Mouse (Mus musculus) heart, adult 9 months (tissue): ENCODE data around the gene Dad1.
A peak's percentile ranks its signal among the peaks of the same experiment; 100 is the strongest.

Experiments used
- DNase-seq, 2 experiments: peaks; one replicate each; pipeline ENCODE4 v3.0.0; 2022; ENCODE audit warnings: low spot score in 2 of 2

Gene Dad1

GRCm38 (mm10) chr14:54253741-54254291, at the start of gene Dad1, which contains the start of gene Abhd4:
Gene Dad1, minus strand, starts transcription at chr14:54254104.
Gene Abhd4, plus strand, starts transcription at chr14:54254188.
- peak; percentile 98 for DNase-seq

DNA sequence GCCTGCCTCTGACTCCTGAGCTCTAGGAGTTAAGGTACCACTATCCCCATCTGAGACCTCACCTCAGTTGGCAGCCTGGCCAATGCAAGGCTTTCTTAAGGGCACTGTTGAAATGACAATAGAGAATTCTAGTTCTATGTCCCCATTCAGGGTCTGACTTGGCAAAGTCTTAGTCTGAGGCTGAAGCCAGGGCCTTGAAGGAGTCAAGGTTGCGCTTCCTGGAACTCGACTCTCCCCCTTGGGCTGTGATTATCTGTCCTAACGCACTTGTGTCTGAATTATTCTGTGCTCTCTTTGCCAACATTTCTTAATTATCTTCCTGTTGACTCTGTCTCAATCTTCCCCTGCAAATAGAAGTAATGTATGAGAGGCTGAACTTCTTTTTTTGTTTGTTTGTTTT, 46.8 kb upstream of the Dad1 start:
- no peak for DNase-seq

DNA sequence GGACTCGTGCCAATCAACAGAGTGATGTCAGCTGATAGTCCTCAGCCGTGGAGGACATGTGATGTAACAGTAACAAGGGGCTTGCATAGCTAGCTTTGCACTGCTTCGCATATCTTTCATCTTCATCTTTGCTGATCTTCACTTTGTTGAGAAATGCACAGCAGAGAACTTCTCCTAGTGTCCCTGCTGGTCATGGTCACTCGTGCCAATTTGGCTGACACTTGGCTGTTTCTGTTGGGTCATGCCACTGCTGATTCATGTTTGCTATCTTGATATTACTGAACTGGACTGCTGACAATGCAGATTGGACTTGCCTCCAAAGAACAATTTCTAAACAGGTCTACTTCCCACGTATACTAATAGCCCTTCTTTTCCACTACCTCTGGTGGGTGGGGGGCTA, 46.2 kb upstream of the Dad1 start:
- no peak for DNase-seq

GRCm38 (mm10) chr14:54284839-54285238, 30.9 kb upstream of the Dad1 start, which contains the start of gene Olfr49:
Gene Olfr49, minus strand, starts transcription at chr14:54284939.
- DNase-seq: no peak

GRCm38 (mm10) chr14:54276446-54276845, 22.5 kb upstream of the Dad1 start:
- DNase-seq: no peak

DNA sequence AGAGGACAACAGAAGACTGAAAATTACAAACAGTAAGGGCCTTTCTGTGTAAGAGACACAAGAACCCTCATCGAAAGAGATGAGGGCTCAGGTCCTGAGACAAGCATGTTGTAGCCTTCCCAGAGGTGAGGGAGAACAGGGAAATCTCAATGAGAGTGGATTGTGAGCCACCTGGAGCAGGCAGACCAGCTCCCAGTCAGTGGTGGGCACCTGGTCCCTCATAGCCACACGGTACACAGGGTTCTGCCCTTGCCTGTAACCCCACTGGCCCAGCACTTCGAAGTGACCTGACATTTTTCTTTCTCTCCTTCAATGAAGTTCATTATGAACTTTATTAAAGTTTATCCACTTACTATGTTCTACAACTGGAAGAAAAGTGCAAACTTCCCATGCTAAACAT, 18.8 kb upstream of the Dad1 start:
- no peak for DNase-seq

DNA sequence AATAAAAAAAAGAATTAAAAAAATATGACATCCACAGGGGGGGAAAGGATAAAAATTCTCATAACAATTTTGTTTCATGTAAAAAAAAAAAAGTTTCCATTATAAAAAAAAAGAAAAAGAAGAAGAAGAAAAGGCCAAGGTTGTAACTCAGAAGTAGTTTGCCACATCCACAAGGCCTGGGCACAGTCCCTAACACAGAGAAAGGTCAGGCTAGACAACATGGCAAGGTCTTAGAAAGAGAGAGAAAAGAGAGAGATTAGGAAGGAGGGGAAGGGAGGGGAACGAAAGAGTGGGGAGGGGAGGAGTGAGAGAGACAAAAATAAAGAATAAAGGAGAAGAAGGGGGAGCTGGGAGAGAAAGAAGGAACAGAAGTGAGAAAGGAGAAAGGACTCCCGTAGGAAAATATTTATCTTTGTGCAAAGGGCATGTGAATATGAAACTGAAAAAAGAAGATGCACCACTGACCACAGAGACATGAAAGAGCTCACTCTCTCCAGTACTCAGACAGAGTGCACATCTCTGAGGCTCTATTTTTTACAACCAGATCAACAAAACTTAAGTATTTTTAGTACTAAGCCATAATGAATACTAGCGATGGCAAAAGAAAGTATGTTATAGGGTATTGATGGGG, 18.2 kb upstream of the Dad1 start:
- DNase-seq: no peak

- no peak for DNase-seq
Observed at GRCm38 (mm10) chr14:54270413-54270812, 16.5 kb upstream of the Dad1 start.

DNA sequence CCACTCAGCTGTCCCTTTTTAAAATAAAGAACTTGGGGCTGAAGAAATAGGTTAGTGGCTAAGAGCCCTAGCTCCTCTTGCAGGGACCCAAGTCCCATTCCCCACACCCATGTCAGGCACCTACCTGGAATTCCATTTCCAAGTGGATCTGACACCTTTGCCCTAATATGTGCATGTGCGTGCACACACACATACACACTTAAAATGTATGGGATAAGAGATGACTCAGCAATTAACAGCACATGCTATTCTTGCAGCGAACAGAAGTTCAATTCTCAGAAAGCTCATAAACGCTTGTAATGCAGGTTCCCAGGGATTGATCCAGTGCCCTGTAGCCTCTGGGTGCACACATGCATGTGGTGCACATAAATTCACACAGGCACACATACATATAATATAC, 15.7 kb upstream of the Dad1 start:
- DNase-seq: no peak

DNA sequence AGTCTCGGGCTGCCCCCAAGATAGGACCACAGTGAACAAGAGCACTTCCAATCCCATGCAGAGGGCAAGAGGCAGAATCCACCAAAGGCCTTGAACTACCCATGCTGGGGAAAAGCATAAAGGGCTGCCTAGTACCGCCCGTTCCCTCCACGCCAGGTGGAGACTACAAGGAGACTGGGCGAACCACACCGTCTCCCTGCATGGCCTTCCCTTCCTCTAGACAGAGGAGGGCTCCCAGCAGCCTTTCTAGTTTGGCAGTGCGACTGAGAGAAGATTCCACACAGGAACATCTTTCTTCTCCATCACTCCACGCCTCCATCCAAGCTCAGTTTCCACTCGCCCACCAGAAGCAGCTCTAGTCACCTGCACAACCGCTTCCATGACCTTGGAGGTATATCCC, 14.1 kb upstream of the Dad1 start:
- no peak for DNase-seq

DNA sequence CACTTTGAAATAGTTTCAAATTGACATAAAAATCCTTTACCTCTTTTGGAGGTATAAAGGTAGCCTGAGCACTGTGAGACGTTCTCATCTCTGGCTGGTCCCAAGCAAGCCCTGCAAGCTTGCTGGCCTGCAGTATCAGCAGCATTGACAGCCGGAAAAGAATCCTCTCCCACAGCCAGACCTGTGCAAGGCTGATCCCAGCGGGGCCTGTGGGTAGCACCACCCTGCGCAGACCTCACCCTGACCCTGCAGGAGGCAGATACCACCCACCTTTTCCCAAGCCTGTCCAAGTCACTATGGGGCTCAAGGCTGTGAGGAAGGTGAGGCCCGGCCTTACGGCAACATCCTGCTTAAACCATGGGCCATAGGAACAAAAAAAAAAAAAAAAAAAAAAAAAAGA, 12.0 kb upstream of the Dad1 start:
- DNase-seq: no peak

- DNase-seq: no peak
Observed at GRCm38 (mm10) chr14:54265093-54265492, 11.2 kb upstream of the Dad1 start.

DNA sequence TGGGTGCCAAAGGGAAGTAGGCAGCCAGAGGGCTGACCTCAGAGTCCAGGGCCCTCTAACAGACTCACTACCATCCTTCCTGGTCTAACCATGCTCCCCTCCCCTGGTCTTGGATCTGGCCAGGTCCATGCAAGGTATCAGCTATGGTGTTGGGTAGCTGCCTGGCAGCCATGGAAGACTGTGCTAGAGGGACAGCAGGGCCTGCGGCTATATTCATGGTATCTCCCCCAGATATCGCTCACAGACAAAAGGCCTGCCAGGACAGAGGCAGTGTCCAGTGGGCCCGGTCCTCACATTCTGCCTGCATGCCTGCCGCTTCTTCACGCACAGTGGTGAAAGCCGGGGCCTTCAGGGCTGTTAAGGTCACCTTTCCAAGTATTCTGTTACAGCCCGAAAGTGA, 10.3 kb upstream of the Dad1 start:
- DNase-seq: no peak

DNA sequence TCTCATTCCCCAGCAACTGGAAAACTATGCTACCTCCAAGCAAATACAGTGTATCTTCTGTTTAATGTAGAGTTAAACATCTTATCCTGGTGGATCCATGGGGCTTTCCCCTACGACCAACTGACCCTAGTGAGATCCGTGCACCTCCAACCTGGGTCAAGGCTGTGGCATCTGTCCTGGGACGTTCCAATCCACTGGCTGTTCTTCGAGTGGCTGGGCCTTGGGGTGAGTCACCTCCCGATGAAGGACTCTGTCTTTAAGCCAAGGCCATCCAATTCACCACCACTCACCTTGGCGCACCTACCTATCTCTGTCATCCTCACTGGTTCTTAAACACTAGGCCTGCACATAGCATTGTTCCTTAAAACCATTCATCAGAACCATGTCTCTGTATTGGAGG, 9.2 kb upstream of the Dad1 start:
- DNase-seq: no peak

- no peak for DNase-seq
Observed at GRCm38 (mm10) chr14:54262622-54263021, 8.7 kb upstream of the Dad1 start.

DNA sequence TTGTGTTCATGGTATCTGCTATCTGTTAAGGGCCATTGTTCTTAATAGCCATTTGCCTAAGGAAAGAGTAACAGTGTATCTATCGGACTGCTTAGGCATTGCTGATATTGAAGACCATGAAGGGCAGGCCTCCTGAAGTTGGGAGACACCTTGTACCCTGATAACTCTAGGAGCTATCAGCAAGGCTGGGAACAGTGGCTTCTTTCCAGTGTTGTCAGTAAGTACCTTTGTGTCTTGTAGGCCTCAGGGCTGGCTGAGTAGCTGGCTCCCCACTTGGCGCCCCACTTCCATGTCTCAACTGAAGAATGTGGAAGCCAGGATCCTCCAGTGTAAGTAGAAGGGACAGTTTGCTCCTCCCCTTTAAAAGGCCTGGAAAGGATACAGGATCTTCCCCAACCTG, 7.5 kb upstream of the Dad1 start:
- no peak for DNase-seq

DNA sequence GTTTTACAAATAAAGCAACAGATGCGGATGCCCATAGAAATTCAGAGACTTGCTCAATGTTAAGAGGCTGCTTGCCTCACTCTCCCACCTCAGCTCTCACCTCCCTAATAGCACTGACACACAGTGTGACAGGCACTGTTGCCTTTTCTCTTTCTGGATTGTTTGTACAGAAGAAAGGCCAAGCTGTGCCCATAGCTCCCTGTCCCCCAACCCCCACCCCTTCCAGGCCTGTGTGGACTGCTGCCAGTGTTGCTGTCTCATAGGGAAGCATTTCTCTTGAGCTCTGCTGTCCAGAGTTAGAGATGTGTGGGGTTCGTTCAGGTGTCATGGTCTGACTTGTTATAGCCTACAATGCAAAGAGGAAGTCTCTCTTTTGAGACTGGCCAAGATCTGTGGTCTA, 6.3 kb upstream of the Dad1 start:
- DNase-seq: no peak

GRCm38 (mm10) chr14:54259722-54260085, 5.8 kb upstream of the Dad1 start:
- DNase-seq: no peak

- DNase-seq: peak; percentile 92 to 94
Observed at GRCm38 (mm10) chr14:54259003-54259721, 5.3 kb upstream of the Dad1 start.

- no peak for DNase-seq
Observed at GRCm38 (mm10) chr14:54258131-54258670, 4.3 kb upstream of the Dad1 start.

DNA sequence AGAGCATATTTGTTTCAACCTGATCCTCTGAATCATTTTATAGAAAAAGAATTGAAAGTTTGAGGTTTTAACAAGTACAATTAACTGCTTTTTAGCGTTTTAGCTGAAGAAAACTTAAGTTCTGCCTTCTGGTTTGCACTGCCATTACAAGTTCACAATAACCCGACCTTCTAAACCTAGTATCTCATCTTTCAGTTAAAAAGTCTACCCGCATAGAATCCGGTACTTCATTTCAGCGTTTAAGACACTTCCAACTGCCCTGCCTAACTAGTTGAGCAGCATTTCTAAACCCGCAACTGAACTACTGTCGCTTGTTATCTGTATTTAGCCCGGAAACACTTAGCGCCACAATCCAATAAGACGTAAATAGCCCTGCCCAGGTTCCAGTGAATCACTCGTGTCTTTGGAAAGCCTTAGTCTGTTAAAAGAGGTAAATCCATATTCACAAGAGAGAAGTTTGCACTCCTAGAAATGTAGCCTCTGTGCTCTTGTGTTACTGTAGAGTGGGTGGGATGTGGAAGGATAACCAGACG, 832 bp upstream of the Dad1 start:
- no peak for DNase-seq

- DNase-seq: no peak
Observed at GRCm38 (mm10) chr14:54250122-54250521, 3.8 kb downstream of the Dad1 start.

- DNase-seq: no peak
Observed at GRCm38 (mm10) chr14:54249326-54249725, 4.6 kb downstream of the Dad1 start.
